Mouse (Mus musculus) bone marrow, adult 2 months (tissue): ENCODE measurements around the gene Abat. TPM values are rescaled to one million over a fixed set of nuclear protein-coding genes. Genes with fewer than 3 reads are reported as not detected.

Experiments
- H3K27ac ChIP-seq: fragments of 200-500 bp; 2 replicates; pipeline ENCODE4 v1.5.1; 2012; ENCODE audit warnings: low read depth, mild to moderate bottlenecking, control low read depth, inconsistent platforms, low read length; ENCODE audit not compliant: control insufficient read depth, poor library complexity, insufficient read depth
- H3K4me1 ChIP-seq: fragments of 200-500 bp; 2 replicates; pipeline ENCODE4 v1.6.1; 2011; ENCODE audit warnings: low read length; ENCODE audit not compliant: control insufficient read depth, insufficient read depth
- H3K4me3 ChIP-seq: fragments of 200-500 bp; replicated peaks from 2 replicates; pipeline ENCODE3; 2011; ENCODE audit warnings: mild to moderate bottlenecking, low read depth, low read length, control low read depth; ENCODE audit not compliant: control insufficient read depth
- CTCF ChIP-seq: fragments of 200-500 bp; IDR thresholded peaks from 2 replicates; pipeline ENCODE4 v1.5.1; 2011; ENCODE audit warnings: low read length, control low read depth; ENCODE audit not compliant: control insufficient read depth, insufficient read depth
- POLR2A ChIP-seq: fragments of 200-500 bp; IDR thresholded peaks from 2 replicates; pipeline ENCODE4 v1.6.1; 2011; ENCODE audit warnings: low read depth, mild to moderate bottlenecking, control low read depth, low read length, borderline replicate concordance; ENCODE audit not compliant: control insufficient read depth
- WGBS: fragments of 180-500 bp; shearing (Covaris S2); methylation state at CpG from one replicate; pipeline ENCODE4 v1.1.7; 2018; 5-methylcytosine and 5-hydroxymethylcytosine counted together
- polyA plus RNA-seq: library from polyadenylated mRNA; stranded (reverse); fragments of >200 nt; gene quantifications from 2 replicates; pipeline ENCODE4 v1.2.4, GENCODE M21; 2011; ENCODE audit warnings: low replicate concordance; ENCODE audit not compliant: missing spikeins, insufficient read depth, insufficient read length

Gene Abat
- polyA plus RNA-seq, 1 experiment: 0.97 TPM

- TF ChIP-seq CTCF (no peak), POLR2A (no peak)
- Histone ChIP-seq H3K4me1 (no peaks in the 10 kb centered on the region; the same call in 1 of the 2 replicates), H3K4me3 (no peak overlapping the region), H3K27ac (no peak overlapping the region)
- WGBS: 94% methylated on average over 24 of the region's 24 CpGs
Measured at GRCm38 (mm10) chr16:8663606-8664539, 150.6 kb downstream of the Abat start.

- H3K4me3 ChIP-seq: no peak overlapping the region
- peaks cover 4% of the 10 kb centered on the region; the same call in 1 of the 2 replicates for H3K4me1 ChIP-seq
- WGBS: 90% methylated on average over 5 of the region's 5 CpGs
- no peak for TF ChIP-seq CTCF
- H3K27ac ChIP-seq: no peak overlapping the region
Measured at GRCm38 (mm10) chr16:8665367-8665766, 152.1 kb downstream of the Abat start.

- peaks cover 7% of the 10 kb centered on the region; the same call in 1 of the 2 replicates for H3K4me1 ChIP-seq
- TF ChIP-seq POLR2A (no peak), CTCF (no peak)
- H3K27ac ChIP-seq: peak overlapping the region; percentile 63
- no peak overlapping the region for H3K4me3 ChIP-seq
- WGBS: 26% methylated on average over 2 of the region's 2 CpGs
Measured at GRCm38 (mm10) chr16:8666452-8666851, 153.2 kb downstream of the Abat start.

- peak; percentile 31; the same call in 1 of the 2 replicates for TF ChIP-seq POLR2A
- no peak for TF ChIP-seq CTCF
- WGBS: 54% methylated on average over 7 of the region's 7 CpGs
- no peak overlapping the region for H3K4me3 ChIP-seq
Measured at GRCm38 (mm10) chr16:8667261-8667660, 154.0 kb downstream of the Abat start.

GRCm38 (mm10) chr16:8667814-8668213 lies 154.6 kb downstream of the Abat start:
- TF ChIP-seq POLR2A: peak; percentile 8; the same call in 1 of the 2 replicates
- TF ChIP-seq CTCF: no peak
- Histone ChIP-seq H3K4me3 (no peak overlapping the region), H3K4me1 (peaks cover 7% of the 10 kb centered on the region; the same call in 1 of the 2 replicates), H3K27ac (peak overlapping the region; percentile 73)
- 84% methylated on average over 4 of the region's 4 CpGs for WGBS

More at GRCm38 (mm10) chr16:8667261-8667660, 154.0 kb downstream of the Abat start:
- H3K27ac ChIP-seq: peak overlapping the region; percentile 73
- peaks cover 7% of the 10 kb centered on the region; the same call in 1 of the 2 replicates for H3K4me1 ChIP-seq

- Histone ChIP-seq H3K4me3 (no peak overlapping the region), H3K27ac (0 out of 2 replicates have a peak overlapping the region, but pooled peaks have one; percentile 30), H3K4me1 (peaks cover 7% of the 10 kb centered on the region; the same call in 1 of the 2 replicates)
- no peak for TF ChIP-seq CTCF
- TF ChIP-seq POLR2A: no peak
- WGBS: 92% methylated on average over 2 of the region's 2 CpGs
Measured at GRCm38 (mm10) chr16:8668386-8668785, 155.2 kb downstream of the Abat start.

- 85% methylated on average over 5 of the region's 5 CpGs for WGBS
- no peak for TF ChIP-seq POLR2A
- no peak for TF ChIP-seq CTCF
- peaks cover 10% of the 10 kb centered on the region for H3K4me1 ChIP-seq
- no peak overlapping the region for H3K4me3 ChIP-seq
- H3K27ac ChIP-seq: no peak overlapping the region
Measured at GRCm38 (mm10) chr16:8669432-8669831, 156.2 kb downstream of the Abat start.
